Mouse (Mus musculus) limb, embryonic 14.5 days (tissue): Measurements from ENCODE around the gene Tns3. TPM values are rescaled to one million over a fixed set of nuclear protein-coding genes. Genes with fewer than 3 reads are reported as not detected.

Source experiments
- ATAC-seq: fragments of 200-750 bp; cut with Nextera tagmentation; 2 replicates; pipeline ENCODE4 v1.8.0; 2017; ENCODE audit warnings: low read depth, moderate number of reproducible peaks, moderate TSS enrichment; ENCODE audit not compliant: low FRiP score
- DNase-seq: peaks from one replicate; pipeline ENCODE4 v3.0.0-alpha.2; 2015; ENCODE audit warnings: low spot score
- H3K27ac ChIP-seq: fragments of 300-500 bp; sonication (generic); replicated peaks from 2 replicates; pipeline ENCODE4 v1.5.1; 2014; ENCODE audit warnings: low read depth, mild to moderate bottlenecking, low read length, moderate library complexity, mixed read lengths
- H3K27me3 ChIP-seq: fragments of 300-500 bp; sonication (generic); 2 replicates; pipeline ENCODE4 v1.6.1; 2014; ENCODE audit warnings: low read length, mixed read lengths; ENCODE audit not compliant: control insufficient read depth, insufficient read depth
- H3K36me3 ChIP-seq: fragments of 300-500 bp; sonication (generic); 2 replicates; pipeline ENCODE4 v1.6.1; 2014; ENCODE audit warnings: mild to moderate bottlenecking, low read length, moderate library complexity, mixed read lengths; ENCODE audit not compliant: control insufficient read depth, insufficient read depth
- H3K4me1 ChIP-seq: fragments of 300-500 bp; sonication (generic); 2 replicates; pipeline ENCODE4 v1.6.1; 2014; ENCODE audit warnings: antibody characterized with exemption, low read length, mixed read lengths; ENCODE audit not compliant: control insufficient read depth, insufficient read depth
- H3K4me2 ChIP-seq: fragments of 300-500 bp; sonication (generic); replicated peaks from 2 replicates; pipeline ENCODE4 v1.6.1; 2014; ENCODE audit warnings: low read depth, mild to moderate bottlenecking, low read length, moderate library complexity; ENCODE audit not compliant: severe bottlenecking
- H3K4me3 ChIP-seq: fragments of 300-500 bp; sonication (generic); replicated peaks from 2 replicates; pipeline ENCODE4 v1.5.1; 2014; ENCODE audit warnings: low read length
- H3K9ac ChIP-seq: fragments of 300-500 bp; sonication (generic); 2 replicates; pipeline ENCODE4 v1.6.1; 2014; ENCODE audit warnings: mild to moderate bottlenecking, low read depth, low read length, moderate library complexity; ENCODE audit not compliant: severe bottlenecking
- H3K9me3 ChIP-seq: fragments of 300-500 bp; sonication (generic); 2 replicates; pipeline ENCODE4 v1.6.1; 2016; ENCODE audit warnings: low read length; ENCODE audit not compliant: control insufficient read depth
- POLR2A ChIP-seq: fragments of 200-500 bp; IDR thresholded peaks from 2 replicates; pipeline ENCODE4 v1.8.0; 2012; ENCODE audit warnings: inconsistent platforms, mild to moderate bottlenecking, moderate library complexity, borderline replicate concordance; ENCODE audit not compliant: insufficient read depth, insufficient read length; ENCODE audit errors: extremely low read depth
- WGBS: fragments of 180-500 bp; shearing (Covaris S2); extraction: QIAGEN DNeasy Blood & Tissue Kit; methylation state at CpG from one replicate; pipeline ENCODE4 v1.1.7; 2014; 5-methylcytosine and 5-hydroxymethylcytosine counted together
- polyA plus RNA-seq, 2 experiments: library from polyadenylated mRNA; depleted of rRNA in 1 of 2; stranded (reverse) in 1 of 2; unstranded in 1 of 2; fragments of >200 nt; fragmentation: Nextera tagmentation in 1 of 2; extraction: Ambion mirVana in 1 of 2; gene quantifications; 2 replicates each; pipeline versions ENCODE4 v1.2.1 to v1.2.3; 2012 to 2014

Tns3 gene
- polyA plus RNA-seq, 2 experiments: 27.4 to 59.1 TPM

DNA sequence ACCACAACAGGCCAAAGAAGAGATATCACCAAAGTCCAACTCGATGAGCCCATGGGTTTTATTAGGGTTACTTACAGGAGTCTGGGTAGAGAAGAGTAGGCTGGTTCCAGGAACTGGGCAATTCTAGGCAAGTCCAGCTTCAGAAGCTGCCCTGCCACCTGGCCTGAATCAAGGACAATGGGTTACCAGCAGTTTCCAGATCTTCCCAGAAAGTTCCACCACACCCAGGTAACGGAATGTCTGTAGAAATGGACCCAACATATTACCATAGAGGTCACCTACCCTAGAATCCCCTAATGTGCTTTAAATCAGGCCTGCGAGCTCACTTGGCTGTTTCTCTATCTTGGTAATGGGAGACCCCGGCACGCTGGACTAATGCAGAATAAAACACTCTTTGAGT is 29.8 kb upstream of the Tns3 start:
- Histone ChIP-seq H3K9me3 (no peaks in the 10 kb centered on the region), H3K9ac (no peak overlapping the region), H3K27me3 (no peaks in the 10 kb centered on the region), H3K27ac (no peak overlapping the region), H3K36me3 (no peaks in the 10 kb centered on the region), H3K4me1 (peaks cover 29% of the 10 kb centered on the region), H3K4me2 (no peak overlapping the region), H3K4me3 (no peak overlapping the region)
- TF ChIP-seq POLR2A: no peak
- no peak for ATAC-seq
- DNase-seq: no peak
- 88% methylated on average over 5 of the region's 5 CpGs for WGBS

GRCm38 (mm10) chr11:8692536-8693471 is 28.5 kb upstream of the Tns3 start:
- WGBS: 5% methylated on average over 16 of the region's 16 CpGs
- peak; percentile 92 for ATAC-seq
- no peak overlapping the region; the same call in 1 of the 2 replicates for H3K4me3 ChIP-seq

DNA sequence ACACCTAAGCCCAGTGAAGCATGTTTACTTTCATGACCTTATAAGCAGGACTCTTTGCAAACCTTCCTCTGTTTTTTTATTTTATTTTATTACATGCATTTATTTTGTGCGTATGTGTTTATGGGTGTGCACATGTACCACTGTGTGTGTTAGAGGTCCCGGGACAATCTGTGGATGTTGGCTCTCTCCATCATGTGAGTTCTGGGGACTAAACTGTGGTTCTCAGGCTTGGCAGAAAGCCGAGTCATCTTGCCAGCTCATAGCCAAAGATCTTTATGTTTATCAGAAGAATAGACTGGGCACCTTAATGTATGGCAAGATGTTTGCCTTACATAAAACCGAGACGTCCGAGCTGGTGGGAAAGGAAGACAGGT is 27.8 kb upstream of the Tns3 start:
- WGBS: 45% methylated on average over 6 of the region's 6 CpGs
- Histone ChIP-seq H3K27ac (peak overlapping the region; percentile 75; the same call in 1 of the 2 replicates), H3K4me2 (peak overlapping the region; percentile 20; the same call in 1 of the 2 replicates), H3K9ac (no peak overlapping the region), H3K4me1 (peaks cover 29% of the 10 kb centered on the region), H3K36me3 (no peaks in the 10 kb centered on the region), H3K27me3 (no peaks in the 10 kb centered on the region), H3K9me3 (no peaks in the 10 kb centered on the region), H3K4me3 (no peak overlapping the region)
- ATAC-seq (peak; percentile 36; the same call in 1 of the 2 replicates), DNase-seq (peak; percentile 15)
- TF ChIP-seq POLR2A: no peak

More at GRCm38 (mm10) chr11:8692536-8693471, 28.5 kb upstream of the Tns3 start:
- Histone ChIP-seq H3K4me2 (peak overlapping the region; percentile 20; the same call in 1 of the 2 replicates), H3K9me3 (no peaks in the 10 kb centered on the region), H3K4me1 (peaks cover 29% of the 10 kb centered on the region), H3K27me3 (no peaks in the 10 kb centered on the region), H3K27ac (peak overlapping the region; percentile 75), H3K36me3 (no peaks in the 10 kb centered on the region), H3K9ac (no peak overlapping the region)
- no peak for TF ChIP-seq POLR2A
- DNase-seq: peak; percentile 85

DNA sequence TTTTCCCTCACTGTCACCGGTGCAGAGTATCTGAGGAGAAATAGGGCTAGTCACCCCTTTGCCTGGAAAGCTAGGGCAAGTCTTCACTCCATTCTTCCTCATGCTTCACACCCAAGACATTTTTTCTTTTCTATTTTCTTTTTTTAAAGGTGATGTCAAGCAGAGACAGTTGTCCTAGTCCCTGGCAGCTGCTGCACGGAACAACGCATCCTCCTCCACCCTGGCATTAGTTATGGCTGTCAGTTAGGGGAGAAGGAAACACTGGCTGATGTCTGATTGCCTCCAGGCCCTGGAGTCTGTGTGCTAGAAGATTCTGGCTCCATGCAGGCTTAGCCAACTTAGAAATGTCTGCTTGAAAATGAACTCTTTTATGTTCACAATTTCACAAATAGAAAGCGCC is 27.3 kb upstream of the Tns3 start:
- ATAC-seq: no peak
- Histone ChIP-seq H3K27ac (no peak overlapping the region), H3K4me2 (no peak overlapping the region), H3K9ac (no peak overlapping the region), H3K4me3 (no peak overlapping the region), H3K27me3 (no peaks in the 10 kb centered on the region), H3K36me3 (no peaks in the 10 kb centered on the region), H3K4me1 (peaks cover 29% of the 10 kb centered on the region), H3K9me3 (no peaks in the 10 kb centered on the region)
- no peak for TF ChIP-seq POLR2A
- 49% methylated on average over 4 of the region's 4 CpGs for WGBS
- DNase-seq: no peak

DNA sequence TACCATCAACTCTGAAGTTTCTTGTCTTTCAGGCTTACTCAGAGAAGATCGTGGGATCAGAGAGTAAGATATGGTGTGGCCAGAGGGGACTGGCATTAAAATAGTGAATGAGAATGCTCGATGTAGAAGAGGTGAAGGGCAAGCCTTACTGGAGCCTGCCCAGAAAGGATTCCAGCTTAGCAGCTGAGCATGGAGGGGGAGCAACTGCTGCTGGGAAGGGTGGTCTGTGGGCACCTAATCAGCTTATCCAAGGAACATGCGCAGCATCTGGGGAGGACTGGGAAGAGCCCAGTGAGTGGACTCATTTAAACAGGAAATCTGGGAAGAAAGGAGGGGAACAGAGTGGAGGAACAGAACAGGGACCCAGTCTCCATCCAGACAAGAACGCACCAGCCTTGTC is 26.3 kb upstream of the Tns3 start:
- Histone ChIP-seq H3K4me1 (peaks cover 29% of the 10 kb centered on the region), H3K4me3 (no peak overlapping the region), H3K27ac (no peak overlapping the region), H3K9ac (no peak overlapping the region), H3K27me3 (no peaks in the 10 kb centered on the region), H3K9me3 (no peaks in the 10 kb centered on the region), H3K36me3 (no peaks in the 10 kb centered on the region), H3K4me2 (no peak overlapping the region)
- TF ChIP-seq POLR2A: no peak
- DNase-seq (no peak), ATAC-seq (no peak)
- 75% methylated on average over 4 of the region's 4 CpGs for WGBS
